Mouse (Mus musculus) testis, adult 2 months (tissue): Measurements from ENCODE around the gene Gm6583.

Source experiments
- CTCF ChIP-seq: fragments of 200-500 bp; IDR thresholded peaks from 2 replicates; pipeline ENCODE4 v1.5.1; 2012; ENCODE audit warnings: low read depth, mild to moderate bottlenecking, inconsistent platforms, low read length, moderate library complexity; ENCODE audit not compliant: control insufficient read depth, insufficient read depth, insufficient replicate concordance
- POLR2A ChIP-seq: fragments of 200-500 bp; IDR thresholded peaks from 2 replicates; pipeline ENCODE4 v1.6.1; 2012; ENCODE audit warnings: low read depth, mild to moderate bottlenecking, inconsistent platforms, low read length, moderate library complexity; ENCODE audit not compliant: control insufficient read depth

DNA sequence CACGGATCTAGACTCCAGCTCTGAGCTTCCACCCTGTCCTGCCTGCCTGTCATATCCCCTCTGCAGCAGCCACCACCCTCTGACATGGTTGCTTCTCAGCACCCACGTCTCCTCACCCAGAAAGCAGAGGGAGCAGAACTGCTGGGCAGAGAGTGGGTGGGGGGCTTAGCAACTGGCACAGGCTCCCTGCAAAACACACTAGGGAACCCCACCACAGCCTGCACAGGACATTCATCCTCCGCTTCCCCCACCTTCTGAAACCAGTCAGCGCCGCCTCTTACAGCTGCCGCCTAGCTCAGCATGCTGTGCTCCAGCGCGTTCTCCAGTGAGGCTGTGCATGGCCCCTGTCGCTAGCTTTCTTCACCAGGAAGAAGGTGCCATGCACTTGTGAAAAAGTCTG, 33.5 kb upstream of the Gm6583 start:
- TF ChIP-seq POLR2A (no peak), CTCF (no peak)
